Mouse (Mus musculus): Measurements from ENCODE around the gene Cfap57.

DNA sequence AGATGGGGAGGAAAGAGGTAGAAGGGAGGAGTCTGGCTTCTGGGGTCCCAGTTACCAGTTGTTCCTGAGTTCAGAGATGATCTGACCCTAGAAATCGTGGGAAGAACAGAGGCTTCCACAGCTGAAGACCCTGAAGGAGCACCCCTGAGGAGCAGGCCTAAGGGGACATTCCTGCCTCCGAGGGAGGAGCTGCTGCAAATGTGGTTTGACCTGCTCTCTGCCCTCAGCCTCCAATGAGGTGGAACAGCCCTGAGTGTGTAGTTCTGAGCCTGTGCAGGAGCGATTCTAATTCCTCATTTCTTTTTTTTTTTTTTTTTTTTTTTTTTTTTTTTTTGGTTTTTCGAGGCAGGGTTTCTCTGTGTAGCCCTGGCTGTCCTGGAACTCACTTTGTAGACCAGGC is 87.4 kb downstream of the Cfap57 start:
- TF ChIP-seq POLR2A (IDR thresholded peaks at IDR 0.05; ENCODE audit: low read depth, low read length) (no peak), ZMIZ1 (IDR thresholded peaks at IDR 0.05; ENCODE audit: low read depth, low read length) (no peak), CTCF (conservative IDR thresholded peaks at IDR 0.05 in 1 of 2, IDR thresholded peaks at IDR 0.05 in 1 of 2; ENCODE audit: low read depth in 2 of 2, low read length in 2 of 2) (no peak), MAFK (IDR thresholded peaks at IDR 0.05; ENCODE audit: insufficient replicate concordance, low read length) (no peak), HCFC1 (IDR thresholded peaks at IDR 0.05; ENCODE audit: low read depth, low read length) (no peak), EP300 (IDR thresholded peaks at IDR 0.05; ENCODE audit: low read length) (no peak), MYC (IDR thresholded peaks at IDR 0.05; ENCODE audit: low read depth, low read length) (no peak), MAZ (IDR thresholded peaks at IDR 0.05; ENCODE audit: low read depth, low read length) (no peak), ZNF384 (IDR thresholded peaks at IDR 0.05; ENCODE audit: low read depth, low read length) (no peak), RAD21 (IDR thresholded peaks at IDR 0.05; ENCODE audit: low read depth, low read length) (no peak)
